Mouse (Mus musculus) cortical plate, adult 2 months (tissue): Measurements from ENCODE around the gene Tmem63b. TPM values are rescaled to one million over a fixed set of nuclear protein-coding genes. Genes with fewer than 3 reads are reported as not detected.

Experiments used
- H3K27ac ChIP-seq: fragments of 200-500 bp; 2 replicates; pipeline ENCODE4 v1.5.1; 2012; ENCODE audit warnings: low read length, control low read depth, inconsistent platforms; ENCODE audit not compliant: insufficient read depth
- H3K4me1 ChIP-seq: fragments of 200-500 bp; 2 replicates; pipeline ENCODE4 v1.6.1; 2011; ENCODE audit warnings: low read length; ENCODE audit not compliant: control insufficient read depth, insufficient read depth
- H3K4me3 ChIP-seq: fragments of 200-500 bp; 2 replicates; pipeline ENCODE4 v1.5.1; 2011; ENCODE audit warnings: mild to moderate bottlenecking, low read length, control low read depth; ENCODE audit not compliant: insufficient read depth
- CTCF ChIP-seq: fragments of 200-500 bp; IDR thresholded peaks from 2 replicates; pipeline ENCODE4 v1.5.1; 2011; ENCODE audit warnings: mild to moderate bottlenecking, control low read depth, low read length; ENCODE audit not compliant: insufficient read depth; ENCODE audit errors: extremely low read depth
- POLR2A ChIP-seq: fragments of 200-500 bp; IDR thresholded peaks from 2 replicates; pipeline ENCODE4 v1.6.1; 2011; ENCODE audit warnings: mild to moderate bottlenecking, low read length, control low read depth; ENCODE audit not compliant: insufficient read depth; ENCODE audit errors: extremely low read depth
- polyA plus RNA-seq: library from polyadenylated mRNA; depleted of rRNA; stranded (reverse); fragments of >200 nt; gene quantifications from 2 replicates; pipeline ENCODE4 v1.2.3, GENCODE M21; 2012

The Tmem63b gene
- polyA plus RNA-seq, 1 experiment: 206 TPM

- H3K27ac ChIP-seq: no peak overlapping the region
- H3K4me1 ChIP-seq: peaks cover 5% of the 10 kb centered on the region; the same call in 1 of the 2 replicates
- TF ChIP-seq POLR2A (no peak), CTCF (no peak)
- H3K4me3 ChIP-seq: no peak overlapping the region
Measured at GRCm38 (mm10) chr17:45682843-45683242, 3.9 kb downstream of the Tmem63b start.

GRCm38 (mm10) chr17:45681588-45681987 is 5.1 kb downstream of the Tmem63b start:
- TF ChIP-seq CTCF (peak; percentile 34), POLR2A (no peak)
- 0 out of 2 replicates have a peak, but pooled peaks cover 2% of the 10 kb centered on the region for H3K4me1 ChIP-seq
- no peak overlapping the region for H3K4me3 ChIP-seq
- no peak overlapping the region for H3K27ac ChIP-seq

- H3K27ac ChIP-seq: 0 out of 2 replicates have a peak overlapping the region, but pooled peaks have one; percentile 1
Measured at GRCm38 (mm10) chr17:45680391-45680980, 6.2 kb downstream of the Tmem63b start.

GRCm38 (mm10) chr17:45678106-45678505 is 8.6 kb downstream of the Tmem63b start:
- Histone ChIP-seq H3K4me1 (no peaks in the 10 kb centered on the region), H3K27ac (no peak overlapping the region), H3K4me3 (no peak overlapping the region)
- TF ChIP-seq POLR2A (no peak), CTCF (peak; percentile 67)

More at GRCm38 (mm10) chr17:45680391-45680980, 6.2 kb downstream of the Tmem63b start:
- TF ChIP-seq CTCF (no peak), POLR2A (0 out of 2 replicates have a peak, but pooled peaks have one; percentile 8)
- Histone ChIP-seq H3K4me1 (0 out of 2 replicates have a peak, but pooled peaks cover 2% of the 10 kb centered on the region), H3K4me3 (no peak overlapping the region; the same call in 1 of the 2 replicates)

GRCm38 (mm10) chr17:45672598-45672997 is 14.1 kb downstream of the Tmem63b start:
- no peak for TF ChIP-seq CTCF
- TF ChIP-seq POLR2A: no peak
- no peaks in the 10 kb centered on the region for H3K4me1 ChIP-seq
- H3K4me3 ChIP-seq: no peak overlapping the region
- H3K27ac ChIP-seq: no peak overlapping the region

- Histone ChIP-seq H3K4me1 (no peaks in the 10 kb centered on the region), H3K27ac (no peak overlapping the region), H3K4me3 (no peak overlapping the region)
- TF ChIP-seq POLR2A (no peak), CTCF (0 out of 2 replicates have a peak, but pooled peaks have one; percentile 21)
Measured at GRCm38 (mm10) chr17:45671821-45672220, 14.9 kb downstream of the Tmem63b start.

GRCm38 (mm10) chr17:45667986-45668385 is 18.7 kb downstream of the Tmem63b start:
- Histone ChIP-seq H3K27ac (no peak overlapping the region), H3K4me1 (no peaks in the 10 kb centered on the region), H3K4me3 (no peak overlapping the region)
- TF ChIP-seq POLR2A: no peak
- no peak for TF ChIP-seq CTCF

GRCm38 (mm10) chr17:45667481-45667880 is 19.2 kb downstream of the Tmem63b start:
- H3K4me1 ChIP-seq: no peaks in the 10 kb centered on the region
- no peak for TF ChIP-seq POLR2A
- no peak for TF ChIP-seq CTCF

GRCm38 (mm10) chr17:45666091-45666490 is 20.6 kb downstream of the Tmem63b start:
- no peak overlapping the region for H3K4me3 ChIP-seq
- H3K4me1 ChIP-seq: no peaks in the 10 kb centered on the region
- no peak overlapping the region for H3K27ac ChIP-seq
- TF ChIP-seq CTCF (no peak), POLR2A (no peak)

More at GRCm38 (mm10) chr17:45667481-45667880, 19.2 kb downstream of the Tmem63b start:
- Histone ChIP-seq H3K27ac (no peak overlapping the region), H3K4me3 (no peak overlapping the region)

GRCm38 (mm10) chr17:45664608-45665007 is 22.1 kb downstream of the Tmem63b start:
- TF ChIP-seq CTCF: no peak
- no peak for TF ChIP-seq POLR2A
- Histone ChIP-seq H3K4me1 (no peaks in the 10 kb centered on the region), H3K27ac (no peak overlapping the region), H3K4me3 (no peak overlapping the region)
